19 mouse cellular contexts compared by ENCODE assay signal in genomic region chr6:53854226-53854625, GRCm38 (mm10). TPM values are rescaled to one million over a fixed set of nuclear protein-coding genes. Genes with fewer than 3 reads are reported as not detected.
DNase-seq lines count a peak whose midpoint lies in the region; ATAC-seq and TF ChIP-seq lines count a peak whose summit lies in the region.
"Had no signal": no experiment of that assay in that cellular context is flagged by ENCODE, and none has a peak within 500 bp of the region (broad histone marks: within the 10 kb centered on the region; RNA-seq: fewer than 3 reads in every experiment).

No protein-coding gene starts in this region.

- TF ChIP-seq CTCF in forebrain, postnatal 0 days (IDR thresholded peaks at IDR 0.05; ENCODE audit: low read depth), result no peak
- TF ChIP-seq CTCF in layer of hippocampus, adult 2 months (conservative IDR thresholded peaks at IDR 0.05), result no peak
- TF ChIP-seq CTCF in stomach, postnatal 0 days (IDR thresholded peaks at IDR 0.05; ENCODE audit: low read depth), result no peak

- no peaks in the 10 kb centered on the region for H3K9me3 ChIP-seq in forebrain, postnatal 0 days (ENCODE audit: low read length)
- H3K9me3 ChIP-seq in forebrain, embryonic 14.5 days (replicated peaks; ENCODE audit: control insufficient read depth, low read length), result no peaks in the 10 kb centered on the region
- H3K9me3 ChIP-seq in stomach, embryonic 14.5 days (ENCODE audit: control insufficient read depth, low read depth, low read length), result no peaks in the 10 kb centered on the region
- no peaks in the 10 kb centered on the region for H3K9me3 ChIP-seq in stomach, postnatal 0 days (ENCODE audit: control insufficient read depth, low read length)
- no peaks in the 10 kb centered on the region for H3K9me3 ChIP-seq in stomach, embryonic 16.5 days (replicated peaks; ENCODE audit: control insufficient read depth, low read length)
- H3K9me3 ChIP-seq: heart, embryonic 15.5 days; liver, embryonic 15.5 days; megakaryocyte, embryonic 14.5 days; midbrain, embryonic 15.5 days had no signal

- H3K4me2 ChIP-seq in forebrain, postnatal 0 days (ENCODE audit: low read depth), result no peak overlapping the region
- H3K4me2 ChIP-seq in forebrain, embryonic 14.5 days (ENCODE audit: low read length), result no peak overlapping the region
- H3K4me2 ChIP-seq in stomach, embryonic 14.5 days (replicated peaks; ENCODE audit: low read depth, low read length), result no peak overlapping the region
- H3K4me2 ChIP-seq in stomach, postnatal 0 days (replicated peaks; ENCODE audit: low read depth), result no peak overlapping the region
- H3K4me2 ChIP-seq in stomach, embryonic 16.5 days (ENCODE audit: low read depth, low read length), result no peak overlapping the region
- H3K4me2 ChIP-seq: heart, embryonic 15.5 days; liver, embryonic 15.5 days; midbrain, embryonic 15.5 days had no signal

- no peak for TF ChIP-seq EP300 in stomach, postnatal 0 days (optimal IDR thresholded peaks at IDR 0.05)

- DNase-seq in forebrain, postnatal 0 days, result no peak
- DNase-seq in forebrain, embryonic 14.5 days (ENCODE audit: low spot score), result no peak
- DNase-seq in layer of hippocampus, adult 2 months (ENCODE audit: low spot score in 2 of 2), result no peak
- no peak for DNase-seq in layer of hippocampus, adult 18-20 months (ENCODE audit: low spot score in 2 of 2)
- no peak for DNase-seq in stomach, postnatal 0 days (ENCODE audit: low spot score)
- no peak for DNase-seq in right cerebral cortex, adult 2 months (ENCODE audit: low spot score in 2 of 2)
- DNase-seq: adrenal gland, postnatal 25 days; cerebellum, adult 8-10 months; gastrocnemius, postnatal 36 days; heart, postnatal 4 days; layer of hippocampus, adult 9-11 months; spleen, adult 18-20 months had no signal

- H3K4me1 ChIP-seq in forebrain, postnatal 0 days (ENCODE audit: insufficient read depth), result no peaks in the 10 kb centered on the region
- peaks cover 5% of the 10 kb centered on the region; the same call in 1 of the 2 replicates for H3K4me1 ChIP-seq in forebrain, embryonic 14.5 days (ENCODE audit: control insufficient read depth, insufficient read depth, low read length)
- peaks cover 19% of the 10 kb centered on the region for H3K4me1 ChIP-seq in stomach, embryonic 14.5 days (ENCODE audit: control insufficient read depth, insufficient read depth, low read length)
- no peaks in the 10 kb centered on the region for H3K4me1 ChIP-seq in stomach, postnatal 0 days (replicated peaks; ENCODE audit: control insufficient read depth, insufficient read depth)
- peaks cover 21% of the 10 kb centered on the region; the same call in 1 of the 2 replicates for H3K4me1 ChIP-seq in stomach, embryonic 16.5 days (ENCODE audit: control insufficient read depth, insufficient read depth, low read length)
- H3K4me1 ChIP-seq: heart, embryonic 15.5 days; liver, embryonic 15.5 days had no signal

- H3K36me3 ChIP-seq in forebrain, postnatal 0 days (ENCODE audit: insufficient read depth), result no peaks in the 10 kb centered on the region
- no peaks in the 10 kb centered on the region for H3K36me3 ChIP-seq in forebrain, embryonic 14.5 days (ENCODE audit: control insufficient read depth, insufficient read depth, low read length)
- H3K36me3 ChIP-seq in stomach, embryonic 14.5 days (ENCODE audit: control insufficient read depth, insufficient read depth, low read length), result no peaks in the 10 kb centered on the region
- H3K36me3 ChIP-seq in stomach, postnatal 0 days (ENCODE audit: control insufficient read depth, insufficient read depth, low read length), result no peaks in the 10 kb centered on the region
- no peaks in the 10 kb centered on the region for H3K36me3 ChIP-seq in stomach, embryonic 16.5 days (ENCODE audit: control insufficient read depth, insufficient read depth, low read length)
- H3K36me3 ChIP-seq: G1E; heart, embryonic 15.5 days; liver, embryonic 15.5 days; midbrain, embryonic 15.5 days had no signal

- H3K4me3 ChIP-seq in forebrain, postnatal 0 days (ENCODE audit: low read depth, low read length), result no peak overlapping the region
- H3K4me3 ChIP-seq in forebrain, embryonic 14.5 days (ENCODE audit: low read depth, low read length), result no peak overlapping the region
- H3K4me3 ChIP-seq in layer of hippocampus, adult 2 months, result no peak overlapping the region
- H3K4me3 ChIP-seq in stomach, embryonic 14.5 days (ENCODE audit: low read depth, low read length), result no peak overlapping the region
- no peak overlapping the region for H3K4me3 ChIP-seq in stomach, postnatal 0 days (ENCODE audit: low read depth, low read length)
- no peak overlapping the region for H3K4me3 ChIP-seq in stomach, embryonic 16.5 days (replicated peaks; ENCODE audit: low read length)
- H3K4me3 ChIP-seq: heart, embryonic 15.5 days; liver, embryonic 15.5 days; megakaryocyte, embryonic 14.5 days; midbrain, embryonic 15.5 days had no signal

- 0 out of 2 replicates have a peak, but pooled peaks have one; percentile 47 for ATAC-seq in forebrain, postnatal 0 days
- ATAC-seq in forebrain, embryonic 14.5 days, result no peak
- no peak for ATAC-seq in stomach, embryonic 14.5 days (ENCODE audit: insufficient number of reproducible peaks, insufficient read depth, low FRiP score, low read depth)
- ATAC-seq in stomach, postnatal 0 days (ENCODE audit: low FRiP score, low TSS enrichment), result no peak
- no peak for ATAC-seq in stomach, embryonic 16.5 days (ENCODE audit: insufficient read depth, low FRiP score)

- H3K27ac ChIP-seq in forebrain, postnatal 0 days (ENCODE audit: low read depth, low read length), result no peak overlapping the region
- no peak overlapping the region for H3K27ac ChIP-seq in forebrain, embryonic 14.5 days (ENCODE audit: low read depth, low read length)
- H3K27ac ChIP-seq in layer of hippocampus, adult 2 months, result peak overlapping the region; percentile 69; the same call in 1 of the 2 replicates
- H3K27ac ChIP-seq in stomach, embryonic 14.5 days (ENCODE audit: low read length), result peak overlapping the region; percentile 66; the same call in 1 of the 2 replicates
- no peak overlapping the region for H3K27ac ChIP-seq in stomach, postnatal 0 days (replicated peaks)
- 0 out of 2 replicates have a peak overlapping the region, but pooled peaks have one; percentile 19 for H3K27ac ChIP-seq in stomach, embryonic 16.5 days (ENCODE audit: low read length)
- H3K27ac ChIP-seq: heart, embryonic 15.5 days; liver, embryonic 15.5 days; midbrain, embryonic 15.5 days had no signal

- H3K9ac ChIP-seq in forebrain, postnatal 0 days, result no peak overlapping the region
- H3K9ac ChIP-seq in forebrain, embryonic 14.5 days (ENCODE audit: low read length), result no peak overlapping the region
- no peak overlapping the region for H3K9ac ChIP-seq in stomach, embryonic 14.5 days (replicated peaks; ENCODE audit: low read depth, low read length)
- no peak overlapping the region for H3K9ac ChIP-seq in stomach, postnatal 0 days (ENCODE audit: low read length)
- H3K9ac ChIP-seq in stomach, embryonic 16.5 days (ENCODE audit: low read length), result no peak overlapping the region
- H3K9ac ChIP-seq: heart, embryonic 15.5 days; liver, embryonic 15.5 days; midbrain, embryonic 15.5 days had no signal

- WGBS in forebrain, postnatal 0 days, result 61% methylated on average over 2 of the region's 2 CpGs
- 84% methylated on average over 2 of the region's 2 CpGs for whole genome bisulfite sequencing in forebrain, embryonic 14.5 days
- WGBS in stomach, embryonic 14.5 days, result 71% methylated on average over 2 of the region's 2 CpGs
- WGBS in stomach, postnatal 0 days, result 72% methylated on average over 2 of the region's 2 CpGs
- WGBS in stomach, embryonic 16.5 days, result 65% methylated on average over 2 of the region's 2 CpGs

- no peaks in the 10 kb centered on the region for H3K27me3 ChIP-seq in forebrain, postnatal 0 days (ENCODE audit: insufficient read depth, low read length)
- H3K27me3 ChIP-seq in forebrain, embryonic 14.5 days (replicated peaks; ENCODE audit: control insufficient read depth, insufficient read depth, low read length), result no peaks in the 10 kb centered on the region
- H3K27me3 ChIP-seq in stomach, embryonic 14.5 days (ENCODE audit: control insufficient read depth, insufficient read depth, low read length), result no peaks in the 10 kb centered on the region
- H3K27me3 ChIP-seq in stomach, postnatal 0 days (ENCODE audit: control insufficient read depth, insufficient read depth, low read length), result no peaks in the 10 kb centered on the region
- no peaks in the 10 kb centered on the region for H3K27me3 ChIP-seq in stomach, embryonic 16.5 days (ENCODE audit: control insufficient read depth, insufficient read depth, low read length)
- H3K27me3 ChIP-seq: heart, embryonic 15.5 days; liver, embryonic 15.5 days; midbrain, embryonic 15.5 days had no signal

RNA-seq across cellular contexts. Expression of gene Tril, which starts 33.6 kb away (rescaled TPM):
- total RNA-seq in forebrain, postnatal 0 days (2014; rRNA removed), result 17.8 and 27.8 TPM in 2 replicates
- polyA plus RNA-seq in forebrain, postnatal 0 days (2015; fragmentation: Nextera tagmentation; extraction: Ambion mirVana), result 8.5 and 18.2 TPM in 2 replicates
- polyA plus RNA-seq in forebrain, embryonic 14.5 days (2014; fragmentation: Nextera tagmentation; extraction: Ambion mirVana), result 3.9 and 5.1 TPM in 2 replicates
- total RNA-seq in layer of hippocampus, adult 2 months (2021), result 10 to 100 TPM; 32.2 to 35.7 TPM
- total RNA-seq in layer of hippocampus, adult 18-20 months (2021), result 10 to 100 TPM; 32.1 to 33.4 TPM
- 24.0 TPM in 2 replicates for polyA plus RNA-seq in stomach, embryonic 14.5 days (2014; fragmentation: Nextera tagmentation; extraction: Ambion mirVana)
- polyA plus RNA-seq in stomach, postnatal 0 days (2015; fragmentation: Nextera tagmentation; extraction: Ambion mirVana), result 6.8 and 7.4 TPM in 2 replicates
- polyA plus RNA-seq in stomach, embryonic 16.5 days (2015; fragmentation: Nextera tagmentation; extraction: Ambion mirVana), result 18.3 and 19.6 TPM in 2 replicates
- polyA plus RNA-seq: G1E had no signal

Comparison
In these comparisons a context has a peak if more than half of its experiments do, and no peak if none do; other contexts are left out.
1. H3K27ac ChIP-seq: peak in layer of hippocampus, adult 2 months (single experiment), stomach, embryonic 14.5 days (single experiment) and stomach, embryonic 16.5 days (single experiment); none in forebrain, postnatal 0 days (single experiment), forebrain, embryonic 14.5 days (single experiment) and stomach, postnatal 0 days (single experiment).